Mouse (Mus musculus) gastrocnemius, postnatal 36 days (tissue): Measurements from ENCODE around the gene Pcnp. TPM values are rescaled to one million over a fixed set of nuclear protein-coding genes. Genes with fewer than 3 reads are reported as not detected.
A peak's percentile ranks its signal among the peaks of the same experiment; 100 is the strongest.
"Not testable (repeated sequence)": the region's sequence is repeated elsewhere in the genome, so short reads cannot be mapped to it uniquely, and the experiment has no call there.

Experiments used
- DNase-seq, 2 experiments: peaks; one replicate each; pipeline ENCODE4 v3.0.0; 2022
- intact Hi-C: fragments of 180-260 bp; cut with DNase I; formaldehyde crosslinking; loops from one replicate; pipeline ENCODE4 v1.15.1; 2025
- microRNA-seq, 2 experiments: library from miRNA; unstranded; fragments of <30 nt; microRNA quantifications; one replicate each; pipeline ENCODE4 v1.2.0; 2021
- total RNA-seq, 2 experiments: library from RNA; stranded (reverse); gene quantifications; 2 replicates each; pipeline ENCODE4 v1.2.3; 2021

Pcnp gene
- total RNA-seq, 2 experiments from 2014 or later, result 44.4 to 51.0 TPM

DNA sequence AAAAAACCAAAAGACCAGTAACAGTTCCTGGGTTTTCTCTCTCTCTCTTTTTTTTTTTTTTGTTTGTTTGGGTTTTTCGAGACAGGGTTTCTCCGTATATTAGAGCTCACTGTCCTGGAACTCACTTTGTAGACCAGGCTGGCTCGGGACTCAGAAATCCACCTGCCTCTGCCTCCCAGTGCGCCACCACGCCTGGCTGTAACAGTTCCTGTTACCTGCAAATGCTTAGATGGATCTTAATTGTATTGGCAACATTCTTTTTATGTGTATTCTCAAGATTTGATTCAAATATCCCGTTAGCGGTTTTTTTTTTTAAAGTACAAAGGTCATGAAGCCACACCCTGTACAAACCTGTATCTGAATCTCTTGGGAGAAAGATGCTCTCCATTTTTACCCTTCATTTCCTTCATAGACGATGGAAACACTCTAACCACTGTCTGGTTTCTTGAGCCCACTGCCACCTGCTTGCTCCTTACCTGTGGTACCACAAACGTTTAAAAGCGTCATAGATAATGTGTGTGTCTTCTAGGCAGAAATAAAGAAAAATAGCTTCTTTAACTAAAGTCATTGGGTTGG lies 56.8 kb downstream of the Pcnp start:
- no peak for DNase-seq
- intact Hi-C loops, result loop anchor here (5.0 kb wide), 1 partner anchor 55 kb away; the partner anchor contains the start of gene Pcnp

DNA sequence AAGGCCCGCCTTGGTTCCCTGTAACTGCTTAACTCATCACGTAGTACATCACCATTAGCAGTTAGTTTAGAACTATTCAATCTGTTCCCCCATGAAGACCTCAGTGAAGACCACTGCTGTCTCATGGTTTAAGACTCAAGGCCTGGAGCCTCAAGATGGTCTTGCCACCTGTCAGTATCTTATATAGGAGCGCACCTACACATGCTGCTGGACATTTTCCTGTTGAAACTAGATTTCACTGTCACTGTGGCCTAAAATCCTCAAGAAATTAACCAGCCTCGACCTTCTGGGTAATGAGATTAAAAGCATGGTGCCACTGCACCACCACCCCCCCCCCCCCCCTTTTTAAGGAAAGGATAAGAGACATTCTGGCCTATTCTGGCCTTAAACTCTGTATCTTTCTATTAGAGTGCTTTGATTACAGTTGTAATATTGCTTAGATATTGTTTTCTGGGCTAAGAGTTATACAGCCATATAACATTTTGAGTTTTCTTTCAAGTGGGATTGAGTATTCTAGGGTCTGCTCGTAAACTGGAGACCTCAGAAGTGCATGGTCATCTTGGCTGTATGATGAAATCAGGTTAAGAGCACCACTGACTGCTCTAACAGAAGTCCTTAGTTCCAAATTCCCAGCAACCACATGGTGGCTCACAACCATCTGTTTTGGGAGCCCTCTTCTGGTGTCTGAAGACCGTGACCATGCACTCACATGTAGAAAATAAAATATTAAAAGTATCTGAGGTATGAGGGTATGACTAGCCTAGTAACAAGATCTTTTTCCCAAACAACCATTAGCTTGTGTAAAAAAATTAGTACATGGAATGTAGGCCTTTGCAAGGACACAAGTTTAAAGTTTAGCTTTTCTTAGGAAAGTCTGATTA lies 57.6 kb downstream of the Pcnp start:
- intact Hi-C loops, result loop anchor here (5.0 kb wide), 1 partner anchor 55 kb away; the partner anchor contains the start of gene Pcnp

DNA sequence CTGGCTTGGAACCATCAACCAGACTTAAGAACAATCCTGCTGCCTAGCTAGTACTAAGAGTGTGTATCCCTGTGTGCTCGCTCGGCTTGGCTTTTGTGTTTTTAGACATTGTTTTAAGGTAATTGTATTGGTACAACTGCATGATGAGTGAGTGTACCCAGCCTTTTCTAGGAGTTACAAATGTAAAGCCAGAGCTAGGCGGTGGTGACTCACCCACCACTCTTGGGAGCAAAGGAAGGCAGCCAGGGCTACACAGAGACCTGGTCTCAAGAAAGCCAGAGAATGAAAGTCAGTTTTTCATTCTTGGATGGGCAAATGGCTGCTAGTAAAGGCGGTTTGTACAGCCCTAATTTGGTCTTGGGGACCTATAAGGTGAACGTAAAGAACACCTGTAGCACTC lies 59.1 kb downstream of the Pcnp start:
- intact Hi-C loops, result loop anchor here (5.0 kb wide), 1 partner anchor 57 kb away; the partner anchor contains the start of gene Pcnp
- no peak for DNase-seq

More for the DNA sequence above, 57.6 kb downstream of the Pcnp start:
- DNase-seq, result no peak

GRCm38 (mm10) chr16:55969147-55969546 lies 60.4 kb downstream of the Pcnp start:
- no peak for DNase-seq
- intact Hi-C loops, result no loop called here

GRCm38 (mm10) chr16:55967221-55967620 lies 62.3 kb downstream of the Pcnp start:
- intact Hi-C loops, result loop anchor here (2.0 kb wide), 1 partner anchor 108 kb away; no protein-coding TSS in a partner anchor
- no peak for DNase-seq

- peak; percentile 90 to 91 for DNase-seq
- intact Hi-C loops, result loop anchor here (2.0 kb wide), 1 partner anchor 108 kb away; no protein-coding TSS in a partner anchor
Measured at GRCm38 (mm10) chr16:55966212-55966871, 63.2 kb downstream of the Pcnp start, which contains the start of gene Rpl24. TSS of gene Rpl24 (plus strand) at chr16:55966275.

DNA sequence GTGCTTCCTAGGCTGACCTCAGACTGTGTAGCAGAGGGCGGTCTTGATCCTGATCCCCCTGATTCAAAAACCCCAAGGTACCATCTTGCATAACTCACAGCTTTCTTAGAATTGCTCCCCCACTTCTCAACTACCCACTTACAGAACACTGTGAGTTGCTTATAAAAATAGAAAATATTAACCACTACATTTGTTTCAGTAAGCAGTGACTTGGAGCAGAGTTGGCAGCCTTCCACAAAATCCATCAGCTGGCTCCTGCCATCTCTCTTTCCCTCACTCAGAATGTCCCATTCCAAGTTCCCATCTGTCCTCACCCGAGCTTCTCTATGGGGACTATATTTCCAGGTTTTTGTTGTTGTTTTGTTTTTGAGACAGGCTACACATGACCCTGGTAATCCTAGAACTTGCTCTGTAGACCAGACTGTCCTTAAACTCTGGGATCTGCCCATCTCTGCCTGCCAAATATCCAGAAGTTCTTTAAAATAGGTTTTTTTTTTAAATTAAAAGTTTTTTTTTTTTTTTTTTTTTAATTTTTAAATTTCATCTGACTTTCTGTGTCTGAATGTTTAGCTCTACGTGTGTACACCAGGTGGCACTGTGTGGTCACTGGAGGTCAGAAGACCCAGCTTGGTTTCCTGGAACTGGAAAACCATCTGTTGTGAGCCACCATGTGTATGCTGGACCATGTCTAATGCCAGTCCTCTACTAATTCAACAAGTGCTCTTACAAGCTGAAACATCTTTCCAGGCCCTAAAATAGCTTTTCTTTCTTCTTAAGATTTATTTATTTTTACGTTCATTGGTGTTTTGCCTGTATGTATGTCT lies 65.2 kb downstream of the Pcnp start:
- intact Hi-C loops, result no loop called here
- no peak for DNase-seq

GRCm38 (mm10) chr16:55963068-55963467 lies 66.5 kb downstream of the Pcnp start:
- DNase-seq, intact Hi-C loops: not testable (repeated sequence)

Small RNA genes within 50 kb of the gene (microRNA-seq; reads per million reads assigned to microRNA genes)
- 0 reads per million in 2 experiments for gene Gm24047

Other genes starting within 250 kb of the Pcnp start
- gene Nfkbiz, start 190.8 kb downstream of the Pcnp start, total RNA-seq, result 1 to 10 TPM in 1 of 2 experiments, under 1 TPM in 1; 0.76 to 1.4 TPM
- gene Nxpe3, start 134.5 kb downstream of the Pcnp start, total RNA-seq, result under 1 TPM; 0.12 to 0.48 TPM
- 1 to 10 TPM; 4.4 to 5.1 TPM for gene Cep97, start 94.9 kb downstream of the Pcnp start, total RNA-seq
- gene Rpl24, start 63.5 kb downstream of the Pcnp start, total RNA-seq, result 100 to 1,000 TPM; 498 to 600 TPM
- 1 to 10 TPM; 9.1 to 9.6 TPM for gene Zbtb11, start 55.9 kb downstream of the Pcnp start, total RNA-seq
- gene Trmt10c, start 8.1 kb upstream of the Pcnp start, total RNA-seq, result 1 to 10 TPM; 7.3 to 9.9 TPM
- 10 to 100 TPM; 10.4 to 11.3 TPM for gene Senp7, start 18.6 kb upstream of the Pcnp start, total RNA-seq
- gene Impg2, start 174.6 kb upstream of the Pcnp start, total RNA-seq, result under 1 TPM; 0.05 to 0.07 TPM